Mouse (Mus musculus): ENCODE data around the gene Mrpl1. TPM values are rescaled to one million over a fixed set of nuclear protein-coding genes. Genes with fewer than 3 reads are reported as not detected.
A peak's percentile ranks its signal among the peaks of the same experiment; 100 is the strongest.

The Mrpl1 gene
- polyA plus RNA-seq, 1 experiment, result 11.5 TPM

DNA sequence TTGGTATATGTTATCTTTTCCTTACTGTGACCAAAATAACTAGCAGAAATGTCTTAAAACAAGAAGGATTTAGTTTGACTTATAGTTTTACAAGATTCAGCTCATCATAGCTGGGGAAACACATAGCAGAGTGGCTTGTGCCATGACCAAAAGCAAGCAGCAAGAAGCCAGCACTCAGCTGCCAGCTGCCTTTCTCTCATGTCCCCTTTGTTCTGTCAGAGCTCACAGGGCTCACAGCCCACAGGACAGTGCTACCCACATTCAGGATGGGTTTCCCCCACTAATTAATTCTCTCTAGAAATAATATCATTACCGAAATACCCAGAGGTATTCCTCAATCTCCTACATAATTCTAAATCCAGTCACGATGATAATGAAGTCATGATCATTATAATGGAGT lies 1.8 kb upstream of the Mrpl1 start:
- DNase-seq (ENCODE audit: low spot score), result no peak

DNA sequence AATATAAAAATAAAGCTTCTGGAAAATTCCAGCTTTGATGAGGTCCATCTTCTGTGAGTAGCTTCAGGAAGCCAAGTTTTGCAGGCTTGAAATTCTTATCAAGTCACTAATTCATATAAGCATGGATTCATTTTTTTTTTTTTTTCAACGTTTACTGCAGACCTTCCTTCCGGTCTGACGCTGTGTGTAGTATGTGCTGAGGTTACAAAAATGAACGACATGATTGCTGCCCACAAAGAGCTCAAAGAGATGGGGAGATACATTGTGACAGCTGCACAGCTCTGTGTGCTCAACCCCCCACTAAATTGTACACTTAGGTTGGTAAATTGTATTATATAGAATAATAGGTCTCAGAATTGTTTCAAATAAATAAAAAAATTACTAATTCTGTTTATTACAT lies 750 bp upstream of the Mrpl1 start:
- no peak for DNase-seq (ENCODE audit: low spot score)

DNA sequence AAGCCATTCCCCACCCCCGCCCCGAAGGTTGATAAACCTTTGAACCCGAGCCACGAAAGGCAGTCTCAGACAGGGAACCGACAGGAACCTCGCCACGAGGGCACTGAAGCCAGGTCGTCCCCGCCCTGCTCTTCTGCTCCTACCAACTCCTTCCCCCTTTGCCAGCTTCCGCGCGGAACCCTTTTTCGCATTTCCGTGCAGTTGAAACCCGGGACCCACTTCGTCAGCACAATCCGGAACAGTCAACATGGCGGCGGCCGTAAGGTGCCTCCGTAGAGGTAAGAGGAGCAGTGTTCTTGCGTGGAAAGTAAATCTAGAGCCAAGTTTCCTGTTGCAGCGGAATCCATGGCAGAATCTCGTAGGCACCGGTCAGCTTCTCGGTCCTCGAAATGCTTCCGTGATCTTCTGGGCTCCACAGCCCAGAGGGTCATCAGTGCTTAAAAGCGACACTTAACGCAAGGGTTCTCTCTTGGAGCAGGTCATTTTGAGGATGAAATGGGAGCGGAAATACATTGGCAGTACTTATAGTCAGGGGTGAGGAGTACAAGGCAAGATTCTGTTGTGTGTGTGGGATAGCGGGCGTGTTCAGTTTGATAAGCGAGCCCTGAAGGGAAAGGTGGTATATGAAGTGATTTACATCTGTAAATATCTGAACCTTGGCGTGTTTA lies 757 bp downstream of the Mrpl1 start:
- DNase-seq (ENCODE audit: low spot score), result peak; percentile 88

DNA sequence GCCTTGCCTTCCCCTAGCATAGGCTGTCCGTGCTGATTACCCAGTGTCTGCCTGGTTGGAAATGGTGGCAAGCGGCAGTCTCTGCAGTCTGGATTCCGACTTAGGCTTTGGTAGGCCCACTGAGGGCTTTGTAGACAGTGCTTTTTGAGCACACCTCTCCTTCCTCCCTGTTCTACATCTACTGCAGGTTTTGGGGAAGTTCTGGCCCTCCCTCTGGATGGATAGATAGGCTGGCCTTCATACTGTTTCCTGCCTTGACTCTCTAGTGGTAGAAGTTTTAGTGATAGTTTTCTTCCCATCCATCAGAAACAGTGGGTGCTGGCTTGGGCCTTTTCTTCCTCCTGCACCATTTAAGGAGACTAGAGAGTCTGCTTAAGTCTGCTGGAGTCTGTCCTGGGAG lies 9.4 kb downstream of the Mrpl1 start:
- DNase-seq (ENCODE audit: low spot score), result no peak

DNA sequence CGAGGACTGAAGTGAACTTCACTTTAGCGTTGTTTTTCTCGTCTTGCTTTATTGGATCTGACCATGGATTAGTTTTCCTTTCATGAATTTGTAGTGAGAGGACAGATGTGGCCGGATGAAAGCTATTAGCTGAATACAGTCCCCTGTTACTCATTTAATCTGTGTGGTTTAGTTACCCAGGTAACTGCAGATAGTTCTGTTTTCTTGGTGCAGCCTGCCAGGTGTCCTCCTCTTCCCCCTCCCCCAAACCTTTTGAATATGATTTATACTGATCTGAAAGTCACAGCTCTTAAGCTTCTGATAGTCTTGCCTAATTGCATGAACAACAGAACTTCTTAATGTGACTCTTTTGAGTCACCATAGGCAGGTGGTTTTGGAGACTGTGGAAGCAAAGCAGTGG lies 10.2 kb downstream of the Mrpl1 start:
- no peak for DNase-seq (ENCODE audit: low spot score)

DNA sequence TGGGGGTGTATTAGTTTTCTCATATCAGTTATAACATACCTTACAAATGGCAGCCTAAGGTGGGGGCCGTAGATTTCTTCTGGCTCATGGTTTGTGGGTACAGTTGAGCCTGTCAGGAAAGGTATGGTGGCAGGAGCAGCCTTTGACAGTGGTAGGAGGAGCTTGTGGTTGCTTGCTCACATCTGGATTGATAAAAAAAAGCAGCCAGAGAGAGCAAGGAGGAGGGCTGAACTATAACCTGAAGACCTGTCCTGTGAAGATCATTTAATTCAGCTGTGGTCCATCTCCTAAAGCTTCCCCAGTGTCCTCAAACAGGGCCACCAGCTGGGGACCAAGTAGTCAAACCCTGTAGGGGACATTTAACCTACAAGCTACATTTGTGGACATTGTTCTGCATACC lies 12.0 kb downstream of the Mrpl1 start:
- DNase-seq (ENCODE audit: low spot score), result no peak

DNA sequence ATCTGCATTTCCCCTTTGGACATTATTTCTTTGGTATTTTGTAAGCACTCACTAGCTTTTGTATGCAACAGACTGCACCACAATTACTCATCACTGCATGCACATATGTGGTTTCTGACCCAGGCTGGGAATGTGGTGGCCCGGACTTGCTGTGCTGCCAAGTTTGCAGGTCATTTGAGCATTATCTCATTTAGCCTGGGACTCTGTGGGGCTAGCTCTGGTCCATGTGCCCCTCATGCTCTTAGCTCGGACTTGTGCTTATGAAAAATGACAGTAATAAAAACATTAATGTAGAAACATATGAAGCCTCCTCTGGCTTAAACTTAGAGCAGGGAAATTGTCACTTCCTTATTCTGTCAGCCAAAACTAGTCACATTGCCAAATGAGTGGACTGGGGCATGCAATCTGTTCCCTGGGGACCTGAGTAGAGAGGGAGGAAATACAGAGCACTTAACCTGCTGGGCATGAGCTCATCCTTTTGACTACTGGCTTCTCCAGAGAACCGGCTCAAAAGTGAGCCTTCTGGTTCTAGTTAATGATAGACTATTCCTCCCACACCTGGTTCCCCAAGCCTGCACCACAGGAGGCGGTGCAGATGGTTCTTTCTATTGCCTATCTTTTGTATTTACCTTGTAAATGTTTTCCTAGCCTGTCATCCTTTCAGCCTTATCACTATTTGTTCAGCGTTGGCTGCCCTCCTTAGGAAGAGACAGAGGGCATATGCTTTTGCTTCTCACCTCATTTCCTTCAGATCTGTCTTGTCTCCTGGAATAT lies 12.7 kb downstream of the Mrpl1 start:
- DNase-seq (ENCODE audit: low spot score), result no peak

DNA sequence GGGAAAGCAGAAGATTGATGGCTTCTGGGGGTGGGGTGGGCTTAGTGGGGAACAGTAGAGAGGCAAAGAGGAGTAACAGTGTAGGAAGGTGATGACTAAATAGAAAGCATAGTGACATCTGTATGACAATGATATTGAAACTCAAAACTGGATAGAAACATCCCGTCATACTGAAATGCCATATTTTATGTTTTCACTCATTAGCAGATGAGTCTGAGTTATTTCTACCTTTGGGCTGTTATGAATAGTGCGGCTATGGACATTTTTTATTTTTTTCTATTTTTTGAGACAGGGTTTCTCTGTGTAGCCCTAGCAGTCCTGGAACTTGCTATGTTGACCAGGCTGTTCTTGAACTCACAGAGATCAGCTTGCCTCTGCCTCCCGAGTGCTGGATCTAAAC lies 13.7 kb downstream of the Mrpl1 start:
- DNase-seq (ENCODE audit: low spot score), result no peak

DNA sequence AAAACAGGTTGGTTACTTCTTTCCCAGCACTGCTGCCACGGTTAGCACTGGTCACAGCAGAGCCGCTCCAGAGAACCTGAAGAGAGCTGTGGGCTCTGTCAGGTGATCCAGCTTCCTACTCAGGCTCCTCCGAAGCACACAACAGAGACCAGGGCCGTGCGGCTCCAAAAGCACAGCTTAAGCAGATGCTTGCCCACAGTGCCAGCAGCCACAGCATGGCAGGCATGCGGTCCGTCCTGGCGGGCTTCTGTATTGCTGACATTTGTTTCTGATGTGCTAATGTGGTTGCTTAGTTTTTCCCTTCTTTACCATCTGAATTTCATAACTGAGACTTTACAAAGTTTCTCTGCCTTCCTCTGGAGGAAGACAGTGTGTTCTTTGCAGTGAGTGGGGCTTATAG lies 17.2 kb downstream of the Mrpl1 start:
- DNase-seq (ENCODE audit: low spot score), result no peak

DNA sequence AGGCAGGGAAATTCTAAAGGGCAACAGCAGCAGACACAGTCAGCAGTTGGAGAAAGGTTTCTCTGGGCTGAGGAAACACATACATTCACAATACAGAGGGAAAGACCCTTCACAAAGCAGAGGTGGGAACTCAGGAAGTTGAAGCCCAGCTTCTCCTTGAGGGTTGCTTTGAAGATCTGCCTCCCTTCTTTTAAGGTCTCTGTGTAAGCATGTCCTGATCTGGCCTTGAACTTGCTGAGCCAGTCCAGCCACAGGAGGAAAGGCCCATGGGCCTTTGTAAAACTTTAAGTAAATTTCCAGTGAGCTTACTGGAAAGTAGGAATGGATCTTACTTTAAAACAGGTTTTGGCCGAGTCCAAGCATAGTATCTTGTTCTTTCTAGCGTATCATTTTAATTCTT lies 19.7 kb downstream of the Mrpl1 start:
- DNase-seq (ENCODE audit: low spot score), result no peak

DNA sequence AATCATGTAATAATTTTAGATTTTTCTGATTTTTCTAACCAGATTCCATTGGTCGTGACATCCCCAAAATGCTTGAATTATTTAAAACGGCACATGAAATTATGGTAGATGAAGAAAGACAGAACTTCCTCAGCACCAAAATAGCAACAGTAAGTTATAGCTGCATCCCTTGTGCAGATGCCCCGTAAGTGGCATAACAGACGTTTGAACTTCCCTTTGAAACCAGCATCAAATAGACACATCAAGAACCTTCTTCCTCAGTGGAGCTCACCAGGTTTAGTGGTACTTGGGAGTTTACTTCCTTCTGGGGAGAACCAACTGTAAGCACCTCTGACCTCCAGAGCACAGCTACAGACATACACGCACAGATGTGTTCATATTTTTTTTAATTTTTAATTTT lies 29.5 kb downstream of the Mrpl1 start:
- no peak for DNase-seq (ENCODE audit: low spot score)

DNA sequence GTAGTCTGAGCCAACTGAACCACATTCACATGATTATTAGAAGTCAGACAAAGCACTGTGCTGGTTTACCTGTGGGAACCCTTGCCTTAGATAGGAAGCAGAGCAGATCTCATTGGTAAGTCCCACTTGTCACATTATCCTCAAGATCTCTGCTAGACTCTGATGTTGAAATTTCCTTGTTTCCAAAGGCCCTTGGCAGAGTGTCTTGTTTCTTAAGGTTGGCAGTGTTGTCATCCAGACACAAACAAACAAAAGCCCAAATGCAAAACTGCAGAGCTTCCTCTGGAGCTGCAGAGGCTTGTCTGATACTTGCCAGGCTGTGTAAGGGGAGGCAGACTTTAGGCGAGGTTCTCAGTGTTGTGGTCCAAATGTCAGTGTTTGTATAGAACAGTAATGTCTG lies 31.6 kb downstream of the Mrpl1 start:
- no peak for DNase-seq (ENCODE audit: low spot score)

DNA sequence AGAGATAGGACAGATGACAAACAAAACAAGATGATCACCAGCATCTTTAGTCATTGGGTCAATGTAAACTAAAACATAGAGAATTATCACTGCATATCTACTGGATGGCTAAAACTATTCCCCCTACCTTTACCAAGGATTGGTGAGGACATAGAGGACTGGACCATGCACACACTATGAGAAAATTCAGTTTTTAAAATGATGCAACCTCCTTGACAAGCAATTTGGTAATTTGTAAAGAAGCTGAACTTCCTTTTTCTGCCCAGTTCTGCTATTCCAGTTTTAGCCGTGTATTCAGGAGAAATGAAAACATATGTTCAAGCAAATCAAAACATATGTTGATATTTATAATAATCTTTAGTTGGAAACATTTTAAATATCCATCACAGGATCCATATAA lies 35.2 kb downstream of the Mrpl1 start:
- DNase-seq (ENCODE audit: low spot score), result no peak

DNA sequence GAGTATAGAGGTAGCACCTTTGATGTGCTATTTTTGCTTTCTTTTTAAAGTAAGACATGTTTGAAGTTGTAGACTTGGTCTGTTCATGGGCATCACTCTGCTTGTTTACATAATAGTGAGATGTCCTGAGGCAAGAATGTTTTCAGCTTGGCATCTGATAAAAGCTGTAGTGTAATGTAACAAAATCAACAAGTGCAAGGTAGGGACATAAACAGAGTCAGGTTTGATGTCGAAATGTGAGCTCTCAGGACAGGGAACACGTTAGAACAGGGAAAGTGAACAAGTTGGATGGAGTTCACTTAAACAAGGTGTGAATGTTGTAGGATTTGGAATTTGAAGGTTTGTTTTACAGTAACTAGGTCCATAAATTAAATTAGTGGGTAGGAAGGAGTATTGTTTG lies 44.7 kb downstream of the Mrpl1 start:
- no peak for DNase-seq (ENCODE audit: low spot score)

DNA sequence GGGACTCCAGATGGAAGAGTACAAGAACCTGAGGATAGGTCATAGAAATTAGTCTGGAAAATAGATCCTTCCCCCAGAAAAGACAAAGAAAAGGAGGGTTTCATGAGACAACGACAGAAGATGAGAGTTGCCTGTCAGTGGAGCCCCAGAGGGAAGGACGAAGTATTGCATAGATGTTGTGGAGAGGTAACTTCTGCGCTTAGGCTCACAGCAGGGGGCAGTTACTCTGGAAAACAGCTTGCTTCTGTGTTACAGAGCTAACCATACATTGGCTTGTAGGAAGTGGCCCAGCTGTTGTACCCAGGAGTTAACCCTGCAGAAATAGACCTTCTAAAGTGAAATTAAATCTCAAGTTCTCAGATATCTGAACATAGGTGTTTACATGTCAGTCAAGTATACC lies 45.9 kb downstream of the Mrpl1 start:
- DNase-seq (ENCODE audit: low spot score), result no peak

DNA sequence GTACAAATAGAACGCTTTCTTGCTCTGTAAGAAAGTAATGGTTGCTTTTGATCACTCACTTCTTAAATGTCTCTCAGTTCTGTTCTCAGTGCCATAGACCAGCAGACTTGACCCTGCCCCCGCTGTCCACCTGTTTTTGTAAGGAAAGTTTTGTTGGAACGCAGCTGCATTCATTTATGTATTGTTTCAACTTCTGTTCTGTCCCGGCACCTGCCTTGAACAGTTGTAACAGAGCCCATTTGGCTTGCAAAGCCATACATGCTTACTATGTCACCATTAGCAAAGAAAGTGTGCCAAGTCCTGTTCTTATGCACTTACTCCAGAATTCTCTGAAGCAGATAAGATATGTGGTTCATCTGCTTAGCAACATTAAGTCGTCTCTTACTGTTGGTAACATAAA lies 48.9 kb downstream of the Mrpl1 start:
- no peak for DNase-seq (ENCODE audit: low spot score)

DNA sequence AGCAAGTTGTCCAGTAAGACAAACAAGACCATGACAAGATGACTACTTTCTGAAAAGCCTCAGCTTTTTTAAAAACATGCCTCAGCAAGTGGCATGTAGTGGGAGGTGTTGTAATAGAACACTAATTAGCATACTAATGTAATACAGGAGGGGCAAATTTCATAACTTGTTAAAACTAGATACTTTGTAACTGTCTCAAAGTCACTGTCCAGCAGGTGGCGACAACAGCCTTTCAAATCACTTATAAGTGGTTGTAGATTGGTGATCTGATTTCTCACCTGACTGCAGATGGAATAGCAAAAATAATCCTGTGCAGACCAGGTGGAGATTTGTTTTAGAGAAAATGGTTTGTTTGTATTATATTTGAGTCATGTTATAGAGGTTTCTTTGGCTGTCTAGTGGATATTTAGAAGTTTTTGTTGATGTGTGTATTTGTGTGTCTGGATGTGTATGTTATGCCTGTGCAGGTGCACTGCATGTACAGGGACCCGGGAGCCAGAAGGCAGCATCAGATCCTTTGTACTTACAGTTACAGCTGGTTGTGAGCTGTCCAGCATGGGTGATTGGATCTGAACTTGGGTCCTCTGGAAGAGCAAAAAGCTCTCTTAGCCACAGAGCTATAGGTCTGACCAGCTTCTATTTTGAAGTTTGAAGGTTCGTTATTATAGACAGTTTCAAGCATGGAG lies 57.9 kb downstream of the Mrpl1 start:
- DNase-seq (ENCODE audit: low spot score), result peak; percentile 29

DNA sequence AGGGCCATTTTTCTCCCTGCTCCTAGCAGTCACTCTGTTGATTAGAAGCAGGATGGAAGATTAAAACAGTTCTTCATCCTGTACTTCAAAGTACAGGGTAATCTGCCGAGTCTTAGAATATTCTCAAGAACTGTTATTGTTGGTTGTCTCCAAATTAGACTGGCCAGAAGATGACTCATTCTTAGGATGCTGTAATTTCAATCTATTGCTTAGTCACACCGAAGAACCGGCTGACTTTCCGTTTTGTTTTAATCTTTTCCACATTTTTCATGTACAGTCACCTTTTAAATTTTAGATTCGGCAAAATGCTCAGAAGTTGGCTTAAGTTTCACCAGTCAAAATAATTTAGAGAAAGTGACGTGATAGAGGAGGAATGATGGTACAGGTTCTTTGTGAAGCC lies 61.8 kb downstream of the Mrpl1 start:
- no peak for DNase-seq (ENCODE audit: low spot score)

DNA sequence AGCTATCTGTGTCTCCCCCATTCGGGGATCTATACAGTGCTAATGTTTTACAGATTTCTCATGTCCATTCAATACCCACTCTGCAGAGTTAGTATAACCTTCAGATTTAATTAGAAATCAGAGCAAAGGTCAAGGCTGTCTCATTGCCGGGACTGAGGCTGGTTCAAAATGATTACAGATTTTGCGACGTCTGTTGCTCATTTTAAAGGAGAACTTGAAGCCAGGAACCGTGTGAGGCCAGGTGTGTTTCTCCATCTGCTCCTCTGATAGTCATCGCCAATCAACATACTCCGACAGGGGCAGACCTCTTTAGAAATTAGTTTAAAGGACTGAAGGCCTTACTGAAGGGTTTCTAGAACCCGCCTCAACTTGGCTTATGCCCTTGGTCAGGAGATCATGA lies 96.5 kb downstream of the Mrpl1 start:
- DNase-seq (ENCODE audit: low spot score), result no peak

DNA sequence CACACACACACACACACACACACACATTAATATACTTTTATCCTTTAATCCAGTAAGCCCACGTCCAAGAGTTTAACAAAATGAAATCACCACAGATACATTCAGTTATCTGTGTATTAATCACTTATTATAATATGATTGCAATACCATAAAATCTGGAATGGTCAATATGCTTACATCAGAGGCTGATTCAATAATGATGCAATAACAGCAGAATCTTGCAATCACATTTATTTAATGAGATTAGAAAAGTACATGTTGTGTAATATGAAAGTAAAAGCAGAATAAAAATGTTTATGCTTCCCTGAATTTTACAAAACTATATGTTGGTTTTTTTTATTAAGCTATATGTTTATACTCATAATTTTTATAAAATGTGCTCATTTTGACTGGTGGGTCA lies 97.0 kb downstream of the Mrpl1 start:
- DNase-seq (ENCODE audit: low spot score), result no peak

DNA sequence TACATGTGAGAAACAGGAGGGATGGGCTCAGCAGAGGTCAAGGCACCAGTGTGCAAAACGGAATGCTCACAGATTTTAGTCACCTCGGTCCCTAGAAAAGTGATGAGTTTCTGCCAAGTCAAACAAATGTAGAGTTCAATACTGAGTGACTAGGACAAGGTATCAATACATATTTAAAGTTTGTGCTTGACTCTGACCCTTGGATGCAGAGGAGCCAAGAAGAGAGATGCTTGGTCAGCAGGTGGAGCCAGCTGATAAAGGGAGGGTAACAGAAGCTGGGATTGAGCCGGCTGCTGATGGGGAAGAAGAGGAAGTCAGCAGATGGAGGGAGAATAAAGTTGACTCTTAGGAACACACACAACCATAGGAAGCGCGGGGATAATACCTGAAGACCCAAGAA lies 97.5 kb downstream of the Mrpl1 start:
- no peak for DNase-seq (ENCODE audit: low spot score)

DNA sequence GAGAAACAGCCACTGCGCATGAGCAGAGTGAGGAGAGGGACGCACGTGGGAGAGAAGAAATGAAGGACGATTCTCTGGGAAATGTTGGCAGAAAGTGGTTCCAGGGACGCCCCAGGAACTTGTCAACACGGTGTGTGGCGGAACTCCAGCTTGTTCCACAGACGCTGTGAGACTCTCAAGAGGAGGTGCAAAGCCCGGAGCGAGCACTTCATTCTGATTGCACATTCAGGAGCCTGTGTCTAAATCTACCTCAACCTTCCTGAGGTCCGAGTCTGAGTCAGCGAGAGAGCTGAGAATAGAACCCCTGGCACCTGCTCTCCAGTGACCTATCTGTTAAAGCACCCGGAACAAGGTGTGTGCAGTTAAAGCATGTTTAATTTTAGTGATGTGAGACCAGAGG lies 98.8 kb downstream of the Mrpl1 start:
- DNase-seq (ENCODE audit: low spot score), result no peak

DNA sequence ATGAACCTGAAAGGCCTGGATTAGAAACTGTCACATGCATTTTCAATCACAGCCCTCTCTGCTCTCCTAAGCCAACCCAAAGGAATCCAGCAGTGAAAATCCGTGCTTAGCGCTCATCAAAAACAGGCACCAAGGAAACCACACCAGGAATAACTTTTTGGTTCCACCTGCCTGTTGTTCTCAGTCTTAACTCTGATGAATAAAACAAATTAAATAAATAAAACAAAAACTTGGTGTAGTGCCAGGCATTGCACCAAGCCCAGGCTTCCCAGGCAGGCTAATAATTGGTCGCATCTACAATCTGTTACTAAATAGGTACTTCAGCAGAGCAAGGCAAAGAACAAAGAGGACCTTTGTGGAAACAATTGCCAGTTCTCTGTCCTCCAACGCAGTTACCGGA lies 99.4 kb downstream of the Mrpl1 start:
- no peak for DNase-seq (ENCODE audit: low spot score)

Data from urinary bladder, adult 2 months (tissue).